In genomic region chr11:94716754-94717153, GRCm38 (mm10) we compare ENCODE assay signal across 8 mouse cellular contexts. TPM values are rescaled to one million over a fixed set of nuclear protein-coding genes. Genes with fewer than 3 reads are reported as not detected.
DNase-seq lines count a peak whose midpoint lies in the region; ATAC-seq and TF ChIP-seq lines count a peak whose summit lies in the region.

No protein-coding gene starts in this region.

- no peaks in the 10 kb centered on the region for H3K27me3 ChIP-seq in ES-Bruce4 (ENCODE audit: control insufficient read depth, insufficient read depth, low read length, poor library complexity, severe bottlenecking)
- peaks cover 4% of the 10 kb centered on the region; the same call in 1 of the 2 replicates for H3K27me3 ChIP-seq in heart, postnatal 0 days (ENCODE audit: control insufficient read depth, insufficient read depth, low read length)
- H3K27me3 ChIP-seq in limb, embryonic 10.5 days (ENCODE audit: low read depth, poor library complexity, severe bottlenecking): 0 out of 2 replicates have a peak, but pooled peaks cover 11% of the 10 kb centered on the region
- H3K27me3 ChIP-seq in midbrain, embryonic 14.5 days (ENCODE audit: control insufficient read depth, insufficient read depth, low read length): no peaks in the 10 kb centered on the region

- H3K27ac ChIP-seq in ES-Bruce4 (ENCODE audit: insufficient read depth, low read length): no peak overlapping the region
- H3K27ac ChIP-seq in cortical plate, adult 2 months (ENCODE audit: insufficient read depth, low read length): no peak overlapping the region
- no peak overlapping the region for H3K27ac ChIP-seq in heart, postnatal 0 days (ENCODE audit: low read depth)
- peak overlapping the region; percentile 38; the same call in 1 of the 2 replicates for H3K27ac ChIP-seq in limb, embryonic 10.5 days
- no peak overlapping the region for H3K27ac ChIP-seq in midbrain, embryonic 14.5 days (replicated peaks; ENCODE audit: low read depth, low read length)

- TF ChIP-seq CTCF in ES-Bruce4 (IDR thresholded peaks at IDR 0.05; ENCODE audit: low read depth, low read length): peak; percentile 56
- TF ChIP-seq CTCF in cortical plate, adult 2 months (IDR thresholded peaks at IDR 0.05; ENCODE audit: extremely low read depth, insufficient read depth, low read length): peak; percentile 44; the same call in 1 of the 2 replicates
- TF ChIP-seq CTCF in heart, postnatal 0 days (IDR thresholded peaks at IDR 0.05; ENCODE audit: low read depth): peak; percentile 58

- DNase-seq in A20 (ENCODE audit: low read depth, low spot score): peak; percentile 58
- peak; percentile 69 for DNase-seq in heart, postnatal 0 days (ENCODE audit: low spot score)
- peak; percentile 39 for DNase-seq in limb, embryonic 10.5 days (ENCODE audit: low spot score)
- DNase-seq in midbrain, embryonic 14.5 days: peak; percentile 64
- DNase-seq in thymus, postnatal 4 days: peak; percentile 72
- DNase-seq in MN1 (ENCODE audit: low spot score): no peak

- whole genome bisulfite sequencing in heart, postnatal 0 days: 6% methylated on average over 9 of the region's 9 CpGs
- WGBS in limb, embryonic 10.5 days: 9% methylated on average over 9 of the region's 9 CpGs
- WGBS in midbrain, embryonic 14.5 days: 12% methylated on average over 9 of the region's 9 CpGs

- no peak overlapping the region for H3K9ac ChIP-seq in ES-Bruce4 (ENCODE audit: low read depth, poor library complexity, severe bottlenecking)
- no peak overlapping the region for H3K9ac ChIP-seq in heart, postnatal 0 days (replicated peaks; ENCODE audit: low read depth, low read length)
- no peak overlapping the region for H3K9ac ChIP-seq in midbrain, embryonic 14.5 days (replicated peaks; ENCODE audit: low read length)

- no peaks in the 10 kb centered on the region for H3K4me1 ChIP-seq in ES-Bruce4 (ENCODE audit: control insufficient read depth, insufficient read depth, low read length)
- no peaks in the 10 kb centered on the region for H3K4me1 ChIP-seq in cortical plate, adult 2 months (ENCODE audit: control insufficient read depth, insufficient read depth, low read length)
- peaks cover 13% of the 10 kb centered on the region; the same call in 1 of the 2 replicates for H3K4me1 ChIP-seq in heart, postnatal 0 days (ENCODE audit: control insufficient read depth, insufficient read depth)
- peaks cover 22% of the 10 kb centered on the region for H3K4me1 ChIP-seq in limb, embryonic 10.5 days
- peaks cover 10% of the 10 kb centered on the region for H3K4me1 ChIP-seq in midbrain, embryonic 14.5 days (ENCODE audit: control insufficient read depth, insufficient read depth, low read length)

- no peak for TF ChIP-seq EP300 in ES-Bruce4 (IDR thresholded peaks at IDR 0.05; ENCODE audit: insufficient read depth, low read depth, low read length)
- TF ChIP-seq EP300 in heart, postnatal 0 days (IDR thresholded peaks at IDR 0.05; ENCODE audit: low read depth): no peak

- ATAC-seq in heart, postnatal 0 days (ENCODE audit: insufficient read depth, low read depth): peak; percentile 57; the same call in 1 of the 2 replicates
- no peak for ATAC-seq in midbrain, embryonic 14.5 days (ENCODE audit: low FRiP score, low TSS enrichment)

- no peak for TF ChIP-seq POLR2A in ES-Bruce4 (IDR thresholded peaks at IDR 0.05; ENCODE audit: insufficient read depth, low read length)
- TF ChIP-seq POLR2A in cortical plate, adult 2 months (IDR thresholded peaks at IDR 0.05; ENCODE audit: extremely low read depth, insufficient read depth, low read length): no peak

- no peak overlapping the region for H3K4me3 ChIP-seq in ES-Bruce4 (ENCODE audit: low read depth, low read length)
- no peak overlapping the region; the same call in 1 of the 2 replicates for H3K4me3 ChIP-seq in cortical plate, adult 2 months (ENCODE audit: insufficient read depth, low read length)
- no peak overlapping the region for H3K4me3 ChIP-seq in heart, postnatal 0 days (ENCODE audit: low read depth, low read length)
- H3K4me3 ChIP-seq in limb, embryonic 10.5 days: 0 out of 2 replicates have a peak overlapping the region, but pooled peaks have one; percentile 5
- no peak overlapping the region for H3K4me3 ChIP-seq in midbrain, embryonic 14.5 days (replicated peaks; ENCODE audit: low read depth, low read length)

- H3K36me3 ChIP-seq in ES-Bruce4 (ENCODE audit: control insufficient read depth, insufficient read depth, low read length, poor library complexity, severe bottlenecking): no peaks in the 10 kb centered on the region
- no peaks in the 10 kb centered on the region for H3K36me3 ChIP-seq in heart, postnatal 0 days (replicated peaks; ENCODE audit: control insufficient read depth, insufficient read depth, low read length)
- no peaks in the 10 kb centered on the region for H3K36me3 ChIP-seq in limb, embryonic 10.5 days
- H3K36me3 ChIP-seq in midbrain, embryonic 14.5 days (ENCODE audit: control insufficient read depth, insufficient read depth, low read length): no peaks in the 10 kb centered on the region

- H3K4me2 ChIP-seq in heart, postnatal 0 days (ENCODE audit: low read depth, low read length): peak overlapping the region; percentile 40
- H3K4me2 ChIP-seq in midbrain, embryonic 14.5 days (ENCODE audit: low read length): peak overlapping the region; percentile 17; the same call in 1 of the 2 replicates

- no peaks in the 10 kb centered on the region for H3K9me3 ChIP-seq in ES-Bruce4 (replicated peaks; ENCODE audit: control insufficient read depth, insufficient read depth, low read length, poor library complexity, severe bottlenecking)
- H3K9me3 ChIP-seq in heart, postnatal 0 days (replicated peaks; ENCODE audit: control insufficient read depth, low read length): no peaks in the 10 kb centered on the region
- H3K9me3 ChIP-seq in limb, embryonic 10.5 days (replicated peaks): no peaks in the 10 kb centered on the region
- H3K9me3 ChIP-seq in midbrain, embryonic 14.5 days (ENCODE audit: control insufficient read depth, low read length): no peaks in the 10 kb centered on the region

RNA-seq across cellular contexts. Expression of gene Gm11541, which starts 12.5 kb away (rescaled TPM):
- not detected in 2 replicates for polyA plus RNA-seq in ES-Bruce4 (2011; ENCODE audit: insufficient read depth, insufficient read length, low read depth, missing spikeins)
- polyA plus RNA-seq in cortical plate, adult 2 months (2012; rRNA removed): not detected in 2 replicates
- not detected in 2 replicates for total RNA-seq in heart, postnatal 0 days (2014; rRNA removed; ENCODE audit: low replicate concordance)
- polyA plus RNA-seq in heart, postnatal 0 days (2015; fragmentation: Nextera tagmentation; extraction: Ambion mirVana): 0.08 and 0.11 TPM in 2 replicates
- not detected in 2 replicates for polyA plus RNA-seq in limb, embryonic 10.5 days (2016; fragmentation: Nextera tagmentation; extraction: Ambion mirVana)
- polyA plus RNA-seq in midbrain, embryonic 14.5 days (2014; fragmentation: Nextera tagmentation; extraction: Ambion mirVana): not detected in 2 replicates

RNA-seq across cellular contexts. Expression of gene Cdc34b, which starts 24.8 kb away (rescaled TPM):
- polyA plus RNA-seq in ES-Bruce4 (2011; ENCODE audit: insufficient read depth, insufficient read length, low read depth, missing spikeins): 0.55 TPM in 1 of 2 replicates, not detected in the other
- 0.08 and 0.13 TPM in 2 replicates for polyA plus RNA-seq in cortical plate, adult 2 months (2012; rRNA removed)
- not detected in 2 replicates for total RNA-seq in heart, postnatal 0 days (2014; rRNA removed; ENCODE audit: low replicate concordance)
- polyA plus RNA-seq in heart, postnatal 0 days (2015; fragmentation: Nextera tagmentation; extraction: Ambion mirVana): 0.12 TPM in 1 of 2 replicates, not detected in the other
- polyA plus RNA-seq in limb, embryonic 10.5 days (2016; fragmentation: Nextera tagmentation; extraction: Ambion mirVana): 0.16 and 0.20 TPM in 2 replicates
- polyA plus RNA-seq in midbrain, embryonic 14.5 days (2014; fragmentation: Nextera tagmentation; extraction: Ambion mirVana): 0.24 TPM in 1 of 2 replicates, not detected in the other

RNA-seq across cellular contexts. Expression of gene Xylt2, which starts 39.4 kb away (rescaled TPM):
- polyA plus RNA-seq in ES-Bruce4 (2011; ENCODE audit: insufficient read depth, insufficient read length, low read depth, missing spikeins): 16.8 and 20.1 TPM in 2 replicates
- polyA plus RNA-seq in cortical plate, adult 2 months (2012; rRNA removed): 21.2 and 22.3 TPM in 2 replicates
- 23.3 and 25.4 TPM in 2 replicates for total RNA-seq in heart, postnatal 0 days (2014; rRNA removed; ENCODE audit: low replicate concordance)
- polyA plus RNA-seq in heart, postnatal 0 days (2015; fragmentation: Nextera tagmentation; extraction: Ambion mirVana): 7.0 and 7.5 TPM in 2 replicates
- 17.8 and 21.0 TPM in 2 replicates for polyA plus RNA-seq in limb, embryonic 10.5 days (2016; fragmentation: Nextera tagmentation; extraction: Ambion mirVana)
- polyA plus RNA-seq in midbrain, embryonic 14.5 days (2014; fragmentation: Nextera tagmentation; extraction: Ambion mirVana): 11.0 and 13.0 TPM in 2 replicates
